24 mouse cellular contexts compared by ENCODE assay signal in genomic region chr15:86811821-86812220, GRCm38 (mm10).
"Had no signal": no experiment of that assay in that cellular context is flagged by ENCODE, and none has a peak within 500 bp of the region (broad histone marks: within the 10 kb centered on the region; RNA-seq: fewer than 3 reads in every experiment).

No protein-coding gene starts in this region.

- H3K9me3 ChIP-seq: heart, embryonic 10.5 days; hindbrain, embryonic 10.5 days; hindbrain, embryonic 12.5 days; intestine, embryonic 15.5 days; limb, embryonic 10.5 days; limb, embryonic 12.5 days had no signal

- H3K4me2 ChIP-seq: heart, embryonic 12.5 days; hindbrain, embryonic 12.5 days; hindbrain, embryonic 14.5 days; intestine, embryonic 15.5 days; limb, embryonic 12.5 days had no signal

- DNase-seq: gastrocnemius, postnatal 10 days; gastrocnemius, postnatal 25 days; heart, adult 18-20 months; heart, postnatal 10 days; heart, postnatal 4 days; kidney, adult 18-20 months; kidney, adult 8-10 months; kidney, postnatal 10 days; kidney, postnatal 25 days; kidney, postnatal 4 days; liver had no signal

- H3K9ac ChIP-seq: heart, embryonic 12.5 days; hindbrain, embryonic 12.5 days; hindbrain, embryonic 14.5 days; intestine, embryonic 15.5 days; limb, embryonic 12.5 days had no signal

- H3K27me3 ChIP-seq: hindbrain, embryonic 12.5 days; intestine, embryonic 15.5 days; limb, embryonic 12.5 days had no signal

- H3K27ac ChIP-seq: heart, embryonic 10.5 days; hindbrain, embryonic 10.5 days; hindbrain, embryonic 12.5 days; hindbrain, embryonic 14.5 days; intestine, embryonic 15.5 days; layer of hippocampus, adult 2 months; left cerebral cortex, adult 2 months; limb, embryonic 10.5 days; limb, embryonic 12.5 days had no signal

- ATAC-seq: hindbrain, embryonic 16.5 days; inflammation-experienced regulatory T-cells, adult 6 months; intestine, embryonic 15.5 days; intestine, postnatal 0 days had no signal

- H3K36me3 ChIP-seq: heart, embryonic 10.5 days; heart, embryonic 12.5 days; hindbrain, embryonic 10.5 days; hindbrain, embryonic 12.5 days; intestine, embryonic 15.5 days; limb, embryonic 10.5 days; limb, embryonic 12.5 days had no signal

- H3K4me3 ChIP-seq: heart, embryonic 10.5 days; heart, embryonic 12.5 days; hindbrain, embryonic 10.5 days; hindbrain, embryonic 12.5 days; intestine, embryonic 15.5 days; layer of hippocampus, adult 2 months; left cerebral cortex, adult 2 months; limb, embryonic 10.5 days; limb, embryonic 12.5 days had no signal

- H3K4me1 ChIP-seq: heart, embryonic 12.5 days; intestine, embryonic 15.5 days; limb, embryonic 10.5 days; limb, embryonic 12.5 days had no signal
